Mouse (Mus musculus) lung, postnatal 4 days (tissue): ENCODE results near the gene Nrxn3.

Experiments used
- DNase-seq, 2 experiments: peaks; one replicate each; pipeline ENCODE4 v3.0.0; 2021

Gene Nrxn3

GRCm38 (mm10) chr12:90166118-90166517, 1443.4 kb downstream of the Nrxn3 start:
- no peak for DNase-seq

GRCm38 (mm10) chr12:90181566-90181965, 1458.9 kb downstream of the Nrxn3 start:
- DNase-seq, result no peak

DNA sequence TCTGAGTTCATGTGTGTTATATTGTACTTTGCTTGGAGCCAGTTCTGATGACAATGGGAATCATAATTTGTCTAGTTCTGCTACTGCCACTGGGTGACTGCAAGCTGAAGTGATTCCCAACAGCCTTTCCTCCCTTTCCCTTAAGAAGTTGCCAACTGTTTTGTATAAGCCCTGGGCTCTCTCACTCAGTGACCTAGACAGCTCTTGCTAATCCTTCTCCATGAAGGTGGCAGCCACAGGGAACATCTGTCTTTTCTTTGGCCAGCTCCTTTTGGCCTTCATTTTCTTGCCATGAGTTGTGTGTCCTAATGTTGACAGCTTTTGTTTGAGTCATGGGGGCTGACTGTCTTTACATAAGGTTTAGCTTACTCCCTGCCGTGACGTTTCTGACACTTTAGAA, 1460.3 kb downstream of the Nrxn3 start:
- peak; percentile 28 to 36 for DNase-seq

DNA sequence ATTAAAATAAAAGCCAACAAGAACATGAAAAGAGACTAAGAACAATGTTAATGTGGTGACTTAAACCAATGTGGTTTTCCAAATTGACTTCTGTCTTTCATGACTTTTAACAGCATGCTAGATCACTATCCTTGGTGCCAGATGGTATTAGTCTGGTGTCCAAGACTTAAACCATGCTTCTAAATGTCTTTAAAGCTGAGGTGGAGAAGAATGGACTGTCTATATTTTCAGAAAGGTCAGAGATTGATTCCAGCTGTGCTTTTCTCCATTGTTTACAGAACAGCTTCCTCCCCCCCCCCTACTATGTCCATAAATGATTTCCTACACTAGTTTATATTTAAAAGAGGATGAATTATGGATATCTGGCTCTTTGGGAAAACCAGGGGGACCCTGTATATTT, 1473.5 kb downstream of the Nrxn3 start:
- no peak for DNase-seq

DNA sequence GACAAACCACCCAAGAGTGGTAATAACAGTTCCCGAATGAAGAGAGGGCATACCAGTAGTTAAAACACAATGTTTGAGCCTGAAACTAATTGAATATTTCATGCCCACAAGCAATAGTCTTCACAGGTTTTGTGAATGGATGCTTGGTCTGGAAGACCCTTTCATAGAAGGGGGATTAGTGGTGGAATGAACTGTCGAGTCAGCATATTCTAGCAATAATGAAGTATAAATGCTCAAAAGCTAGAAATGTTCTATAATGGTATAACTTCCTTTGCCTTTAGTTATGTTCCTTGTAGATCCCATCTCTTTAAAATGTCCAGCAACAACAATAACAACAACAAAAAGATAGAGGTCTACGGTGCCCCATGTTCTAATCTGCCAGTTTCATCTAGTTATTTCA, 1475.3 kb downstream of the Nrxn3 start:
- DNase-seq, result no peak

DNA sequence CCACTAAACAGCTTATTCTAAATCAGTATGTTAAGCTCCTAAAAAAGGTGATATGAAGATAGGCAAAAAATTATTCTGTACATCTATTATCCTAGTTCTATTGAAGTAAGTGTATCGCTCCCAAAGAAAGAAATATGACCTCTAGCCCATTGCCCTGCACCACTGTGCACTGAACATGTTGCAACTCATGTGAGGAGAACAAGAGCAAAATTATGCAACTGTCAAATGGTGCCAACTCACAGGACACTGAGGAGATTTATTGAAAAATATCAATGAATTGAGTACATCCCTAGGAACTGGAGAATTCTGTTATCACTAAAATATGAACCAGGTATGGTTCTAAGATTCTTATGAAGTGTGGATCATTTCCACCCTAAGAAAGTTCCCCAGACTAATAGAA, 1479.8 kb downstream of the Nrxn3 start:
- no peak for DNase-seq

DNA sequence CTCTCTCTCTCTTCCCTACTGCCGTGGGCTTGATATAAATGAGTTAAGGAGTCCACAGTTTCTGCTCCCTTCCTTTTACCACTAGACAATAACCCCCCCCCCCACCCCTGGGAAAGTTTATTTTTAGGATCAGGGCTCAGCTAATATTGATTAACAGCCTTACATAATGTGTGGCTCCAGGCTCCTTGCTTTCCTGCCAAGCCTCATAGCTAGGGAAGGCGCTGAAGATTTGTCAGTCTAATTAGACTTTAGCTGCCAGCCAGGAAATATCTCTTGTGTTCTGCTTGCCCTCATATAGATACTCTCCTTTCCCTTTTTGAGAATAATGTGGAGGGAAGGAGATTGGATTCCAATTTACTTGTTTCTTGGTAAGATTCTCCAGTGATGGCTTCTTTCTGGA, 1488.7 kb downstream of the Nrxn3 start:
- peak in 1 of 2 experiments; percentile 23 for DNase-seq

DNA sequence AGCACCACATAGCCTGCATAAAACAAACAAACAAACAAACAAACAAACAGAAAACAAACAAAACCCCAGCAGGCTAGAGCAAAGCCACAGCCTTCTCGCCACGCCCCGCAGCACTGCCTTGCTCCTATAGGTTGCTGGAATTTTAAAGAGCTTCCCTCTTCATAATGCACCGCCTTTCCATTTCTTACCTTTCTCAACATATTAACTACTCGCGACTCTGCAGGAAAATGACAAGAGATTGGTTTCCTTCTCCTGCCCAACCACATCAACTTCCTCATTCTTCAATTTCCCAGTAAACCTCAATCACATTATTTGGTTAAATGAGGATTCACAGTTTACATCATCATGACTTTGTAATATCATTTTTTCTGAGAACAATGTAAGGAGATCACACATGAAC, 1494.4 kb downstream of the Nrxn3 start:
- DNase-seq, result no peak

DNA sequence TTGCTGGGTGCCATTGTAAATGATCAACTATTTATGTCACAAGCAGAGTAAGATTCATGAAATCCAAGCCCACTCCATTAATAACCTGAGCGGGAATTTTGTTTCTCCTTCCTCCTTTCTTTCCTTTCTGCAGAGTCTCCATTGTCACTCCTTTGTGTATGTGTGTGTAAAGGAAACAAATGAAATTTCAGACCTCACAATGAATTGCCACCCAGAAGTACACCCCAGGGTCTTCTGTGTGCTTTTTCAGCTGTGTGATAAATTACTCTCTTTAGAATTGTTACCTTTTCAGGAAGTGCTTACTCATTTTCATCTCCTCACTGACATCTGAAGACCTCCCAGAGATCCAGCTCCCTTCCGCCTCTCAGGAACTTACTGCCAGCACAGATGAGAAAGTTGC, 1506.4 kb downstream of the Nrxn3 start:
- DNase-seq, result no peak

- DNase-seq, result no peak
These were observed 1513.4 kb downstream of the Nrxn3 start for GRCm38 (mm10) chr12:90236093-90236492.

DNA sequence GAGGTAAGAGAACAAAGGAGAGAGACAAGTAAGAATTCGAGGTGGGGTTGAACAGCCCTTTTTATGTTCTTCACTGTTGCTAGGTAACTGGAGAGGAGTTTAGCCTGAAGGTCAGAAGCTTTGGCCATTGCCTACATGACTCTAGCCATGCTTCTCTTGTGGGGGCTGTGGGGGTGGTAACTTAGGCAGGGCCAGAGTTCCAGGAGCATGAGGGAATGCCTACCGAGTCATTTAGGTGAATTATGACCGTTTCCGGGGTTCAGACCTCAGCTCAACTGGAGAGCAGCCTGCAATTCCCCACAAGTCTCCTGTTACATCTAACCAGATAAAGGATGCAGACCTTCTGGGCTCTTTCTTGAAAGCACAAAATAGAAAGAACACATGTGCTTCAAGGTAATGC, 1537.6 kb downstream of the Nrxn3 start:
- no peak for DNase-seq

DNA sequence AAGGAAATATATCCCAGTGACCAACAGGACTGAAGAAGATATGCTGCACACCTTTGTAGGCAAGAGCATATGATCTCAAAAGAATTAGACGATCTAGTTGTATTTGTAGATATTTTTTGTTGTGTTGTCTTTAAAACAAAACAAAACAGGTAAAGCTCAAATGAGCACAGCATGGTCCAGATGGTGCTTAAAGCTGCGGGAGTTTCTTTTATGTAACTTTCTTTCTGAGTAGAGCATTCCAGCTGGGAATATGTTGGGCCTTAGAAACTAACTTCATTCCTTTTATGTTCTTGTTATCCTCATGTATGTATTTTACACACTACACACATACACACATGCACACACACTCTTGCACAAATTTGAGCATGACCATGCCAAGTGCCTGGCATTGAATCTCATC, 1545.4 kb downstream of the Nrxn3 start:
- no peak for DNase-seq

DNA sequence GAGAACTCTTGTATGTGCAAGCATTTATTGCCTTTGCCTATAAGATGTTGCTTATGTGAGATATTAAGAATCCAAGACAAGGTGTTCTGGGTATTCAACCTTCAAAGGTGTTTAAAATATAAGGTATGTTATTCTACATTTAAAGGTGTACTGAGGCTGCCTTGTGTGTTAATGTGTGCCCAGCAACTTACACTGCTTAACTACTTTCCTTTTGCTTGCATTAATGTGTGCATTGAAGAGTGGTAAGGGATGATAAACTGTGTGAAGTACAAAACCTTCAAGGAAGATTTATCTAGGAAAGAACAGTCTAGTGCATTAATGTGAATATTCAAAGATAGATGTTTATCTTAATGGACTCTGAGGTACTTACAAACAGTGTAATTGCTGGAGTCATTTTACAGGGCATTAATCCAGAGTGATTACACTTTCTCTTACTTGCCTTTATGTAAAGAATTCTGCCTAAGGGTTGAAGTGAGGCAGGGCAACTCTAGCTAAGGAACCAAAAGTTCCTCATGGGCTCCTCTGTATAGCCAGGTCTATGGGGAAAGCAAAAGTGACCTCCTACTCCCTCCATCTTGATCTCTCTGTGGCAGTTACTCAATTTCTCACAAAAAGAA, 1548.2 kb downstream of the Nrxn3 start:
- no peak for DNase-seq

GRCm38 (mm10) chr12:90274621-90275236, 1552.1 kb downstream of the Nrxn3 start:
- DNase-seq, result no peak

- DNase-seq, result no peak
These were observed 1558.6 kb downstream of the Nrxn3 start for GRCm38 (mm10) chr12:90281236-90281635.

- no peak for DNase-seq
These were observed 1560.3 kb downstream of the Nrxn3 start for GRCm38 (mm10) chr12:90283022-90283421.

GRCm38 (mm10) chr12:90302671-90303070, 1580.0 kb downstream of the Nrxn3 start:
- DNase-seq, result no peak

DNA sequence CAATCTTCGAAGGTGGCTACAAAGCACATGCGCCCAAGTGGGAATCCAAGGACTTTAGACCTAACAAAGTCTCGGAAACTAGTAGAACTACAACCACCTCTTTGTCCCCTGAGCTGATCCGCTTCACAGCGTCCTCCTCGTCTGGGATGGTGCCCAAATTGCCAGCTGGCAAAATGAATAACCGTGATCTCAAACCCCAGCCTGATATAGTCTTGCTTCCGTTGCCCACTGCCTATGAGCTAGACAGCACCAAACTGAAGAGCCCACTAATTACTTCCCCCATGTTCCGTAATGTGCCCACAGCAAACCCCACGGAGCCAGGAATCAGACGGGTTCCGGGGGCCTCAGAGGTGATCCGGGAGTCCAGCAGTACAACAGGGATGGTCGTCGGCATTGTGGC, 1609.1 kb downstream of the Nrxn3 start:
- DNase-seq, result peak in 1 of 2 experiments; percentile 16

DNA sequence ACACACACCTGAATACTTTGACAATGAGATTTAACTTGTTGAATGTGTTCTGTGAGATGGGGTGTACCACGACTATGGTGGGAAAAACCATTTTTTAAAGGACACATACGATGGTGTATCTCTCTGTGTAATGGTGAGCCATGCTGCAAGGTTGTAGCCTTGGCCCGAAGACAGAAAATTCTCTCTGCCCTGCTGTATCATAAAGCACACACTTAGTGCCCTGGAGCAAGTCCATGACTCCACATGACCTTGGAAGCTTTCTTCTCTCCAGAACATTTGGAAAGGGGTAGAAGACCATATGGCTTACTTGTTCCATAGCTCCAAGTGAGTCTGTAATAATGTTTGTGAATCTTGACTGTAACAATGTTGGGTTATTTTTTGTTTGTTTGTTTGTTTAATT, 1609.8 kb downstream of the Nrxn3 start:
- DNase-seq, result no peak

- no peak for DNase-seq
These were observed 1615.0 kb downstream of the Nrxn3 start for GRCm38 (mm10) chr12:90337496-90338228.

DNA sequence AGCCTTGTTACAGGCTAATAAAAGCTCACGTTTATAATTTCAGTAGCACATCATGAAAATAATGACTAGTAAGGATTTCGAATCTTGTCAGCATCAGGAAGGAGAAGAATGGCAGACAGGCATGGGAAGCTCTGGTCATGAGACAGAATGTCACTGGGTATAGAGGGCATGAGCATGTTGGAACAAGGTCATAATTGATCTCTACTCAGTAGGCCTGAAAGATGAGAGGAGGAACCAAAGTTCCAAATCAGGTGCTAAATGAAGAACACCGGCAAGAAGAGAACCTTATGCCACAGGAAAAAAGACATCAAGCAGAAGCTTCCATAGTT, 1615.5 kb downstream of the Nrxn3 start:
- no peak for DNase-seq
